In the genomic region with DNA sequence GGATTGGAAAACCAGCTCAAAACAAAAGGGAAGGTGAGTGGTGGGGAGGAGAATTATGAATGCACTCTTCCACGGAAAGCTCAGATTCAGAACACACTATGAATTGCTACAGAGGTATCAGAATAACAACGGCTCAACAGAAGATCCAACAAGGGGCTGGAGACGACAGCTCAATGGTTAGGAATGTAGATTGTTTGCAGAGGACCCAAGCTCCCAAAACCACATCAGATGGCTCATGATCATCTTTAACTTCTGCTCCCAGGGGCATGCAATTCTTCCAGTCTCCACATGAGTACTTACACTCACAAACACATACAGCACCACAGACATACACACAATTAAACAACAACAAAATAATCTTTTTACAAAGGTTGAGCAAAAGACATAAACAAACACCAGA, we compare ENCODE assay signal across 17 mouse cellular contexts. TPM values are rescaled to one million over a fixed set of nuclear protein-coding genes. Genes with fewer than 3 reads are reported as not detected.
"Had no signal": no experiment of that assay in that cellular context is flagged by ENCODE, and none has a peak within 500 bp of the region (broad histone marks: within the 10 kb centered on the region; RNA-seq: fewer than 3 reads in every experiment).

No protein-coding gene starts in this region.

- DNase-seq: retina, postnatal 1 day; right cerebral cortex, adult 18-20 months; right cerebral cortex, postnatal 14 days; right cerebral cortex, postnatal 25 days; right cerebral cortex, postnatal 4 days; spleen, adult 18-20 months; thymus, adult 18-20 months; thymus, adult 2 months; thymus, postnatal 14 days; thymus, postnatal 25 days; thymus, postnatal 36 days; thymus, postnatal 4 days had no signal

- H3K27me3 ChIP-seq: neural tube, embryonic 13.5 days; neural tube, embryonic 15.5 days; stomach, embryonic 15.5 days had no signal

RNA-seq across cellular contexts. Expression of gene Mab21l1, which starts 54.9 kb away (rescaled TPM):
- polyA plus RNA-seq: spleen, adult 2 months; testis, adult 2 months; thymus, adult 2 months had no signal
